Mouse (Mus musculus) megakaryocyte-erythroid progenitor cell, adult 5 weeks (primary cell): ENCODE results near the gene Terf2ip. TPM values are rescaled to one million over a fixed set of nuclear protein-coding genes. Genes with fewer than 3 reads are reported as not detected.

Experiments used
- polyA plus RNA-seq: library from polyadenylated mRNA; stranded (reverse); fragments of >175 nt; gene quantifications from 2 replicates; pipeline ENCODE4 v1.2.3, GENCODE M21; 2012

The Terf2ip gene
- 8.1 and 10.1 TPM in 2 replicates for polyA plus RNA-seq

GRCm38 (mm10) chr8:112010997-112011815 lies at the start of gene Terf2ip, which contains the start of gene Kars:
TSS of gene Terf2ip (plus strand) at chr8:112011398.
TSS of gene Kars (minus strand) at chr8:112011323.

GRCm38 (mm10) chr8:111992013-111992702 lies 19.0 kb upstream of the Terf2ip start, which contains the start of gene Adat1:
TSS of gene Adat1 (minus strand) at chr8:111992302.

GRCm38 (mm10) chr8:112014936-112015335 lies 3.7 kb downstream of the Terf2ip start, which contains the start of gene Gm6793:
TSS of gene Gm6793 (minus strand) at chr8:112015036.

Other genes starting within 250 kb of the Terf2ip start
- 18.2 and 25.7 TPM in 2 replicates for gene Cfdp1, start 157.1 kb upstream of the Terf2ip start, polyA plus RNA-seq
- gene Tmem170, start 134.6 kb upstream of the Terf2ip start, polyA plus RNA-seq, result 0.18 and 0.26 TPM in 2 replicates
- gene Chst5, start 101.0 kb upstream of the Terf2ip start, polyA plus RNA-seq, result not detected in 2 replicates
- gene Tmem231, start 77.5 kb upstream of the Terf2ip start, polyA plus RNA-seq, result 1.7 and 2.2 TPM in 2 replicates
- gene Gabarapl2, start 70.7 kb upstream of the Terf2ip start, polyA plus RNA-seq, result 3.6 and 4.2 TPM in 2 replicates
- gene Adat1, start 19.1 kb upstream of the Terf2ip start, polyA plus RNA-seq, result 0.55 and 0.96 TPM in 2 replicates
- 84.0 and 86.1 TPM in 2 replicates for gene Kars, start 75 bp upstream of the Terf2ip start, polyA plus RNA-seq
- 0.05 and 0.47 TPM in 2 replicates for gene Gm6793, start 3.6 kb downstream of the Terf2ip start, polyA plus RNA-seq